Mouse (Mus musculus) G1E (cell line): Measurements from ENCODE around the gene Ccdc3. TPM values are rescaled to one million over a fixed set of nuclear protein-coding genes. Genes with fewer than 3 reads are reported as not detected.

ENCODE experiments used
- ATAC-seq: 2 replicates; pipeline ENCODE4 v1.8.0; 2016; ENCODE audit warnings: mild to moderate bottlenecking; ENCODE audit not compliant: insufficient number of reproducible peaks, poor library complexity, low FRiP score, severe bottlenecking; ENCODE audit errors: extremely low read depth
- DNase-seq: peaks from one replicate; pipeline ENCODE4 v3.0.0; 2012; ENCODE audit warnings: low spot score
- H3K27me3 ChIP-seq: 2 replicates; pipeline ENCODE4 v1.6.1; 2012; ENCODE audit warnings: mild to moderate bottlenecking, low read length, inconsistent platforms; ENCODE audit not compliant: insufficient read depth
- H3K36me3 ChIP-seq: replicated peaks from 2 replicates; pipeline ENCODE3; 2012; ENCODE audit warnings: mild to moderate bottlenecking, inconsistent platforms
- H3K4me1 ChIP-seq: 2 replicates; pipeline ENCODE4 v1.6.1; 2012; ENCODE audit warnings: low read depth, low read length, inconsistent platforms, mixed read lengths; ENCODE audit not compliant: insufficient read depth
- H3K4me3 ChIP-seq: 2 replicates; pipeline ENCODE4 v1.5.1; 2012; ENCODE audit warnings: low read depth, mild to moderate bottlenecking, inconsistent platforms, low read length, moderate library complexity, mixed read lengths
- H3K9me3 ChIP-seq: replicated peaks from 2 replicates; pipeline ENCODE4 v1.6.1; 2012; ENCODE audit warnings: inconsistent platforms
- CTCF ChIP-seq: IDR thresholded peaks from 2 replicates; pipeline ENCODE4 v1.5.1; 2012; ENCODE audit warnings: low read depth, low read length, inconsistent platforms, mixed read lengths
- GATA1 ChIP-seq: IDR thresholded peaks from 2 replicates; pipeline ENCODE4 v1.6.1; 2012; ENCODE audit warnings: borderline replicate concordance, low read length, inconsistent platforms, mixed read lengths
- GATA2 ChIP-seq: IDR thresholded peaks from 2 replicates; pipeline ENCODE4 v1.6.1; 2012; ENCODE audit warnings: low read depth, low read length, inconsistent platforms, borderline replicate concordance
- POLR2AphosphoS5 ChIP-seq: IDR thresholded peaks from 2 replicates; pipeline ENCODE4 v1.6.1; 2012; ENCODE audit warnings: low read depth, low read length, inconsistent platforms; ENCODE audit not compliant: insufficient replicate concordance
- TAL1 ChIP-seq: conservative IDR thresholded peaks from 2 replicates; pipeline ENCODE4 v1.6.1; 2012; ENCODE audit warnings: low read depth, low read length, inconsistent platforms, mixed read lengths
- polyA plus RNA-seq: library from polyadenylated mRNA; stranded (reverse); fragments of >175 nt; gene quantifications from 2 replicates; pipeline ENCODE4 v1.2.3, GENCODE M21; 2012
- total RNA-seq, 2 experiments: library from RNA; stranded (forward) in 1 of 2; stranded (reverse) in 1 of 2; fragments of 200-1000 nt in 1 of 2; fragments of >200 nt in 1 of 2; fragmentation: Nextera tagmentation in 1 of 2; gene quantifications; 2 replicates each; pipeline ENCODE4 v1.2.3; 2014 to 2017

Gene Ccdc3
- total and polyA plus RNA-seq, 3 experiments = not detected

DNA sequence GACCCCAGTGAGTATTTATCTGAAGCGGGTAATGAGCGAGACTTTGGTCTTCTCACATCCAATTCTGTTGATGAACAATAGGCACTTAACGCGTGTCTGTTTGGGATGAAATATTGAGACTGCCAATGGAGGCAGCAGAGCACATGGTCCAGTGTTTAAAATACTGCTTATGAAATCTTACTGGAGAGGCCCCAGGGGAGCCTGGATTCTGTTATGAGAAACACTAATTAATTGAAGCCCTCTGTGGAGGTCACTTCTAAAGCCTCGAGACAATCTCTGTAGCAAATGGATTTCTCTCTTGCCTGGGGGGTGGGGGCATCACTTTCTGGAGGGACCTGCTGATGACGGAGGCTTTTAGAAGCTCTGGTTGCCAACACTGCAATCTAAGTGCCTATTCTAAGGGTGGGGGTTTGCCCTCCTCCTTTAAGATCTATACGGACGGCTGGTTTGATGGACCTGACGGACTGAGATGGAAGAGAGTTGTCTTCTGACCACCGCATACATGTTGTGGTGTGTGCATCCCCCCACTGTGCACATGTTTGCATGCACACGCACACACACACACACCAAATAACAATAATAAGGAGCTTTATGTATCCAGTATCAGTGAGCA is 22.8 kb downstream of the Ccdc3 start:
- H3K4me1 ChIP-seq = no peaks in the 10 kb centered on the region
- H3K36me3 ChIP-seq = no peaks in the 10 kb centered on the region
- no peak for ATAC-seq
- no peak overlapping the region for H3K4me3 ChIP-seq
- peaks cover 12% of the 10 kb centered on the region for H3K27me3 ChIP-seq
- no peaks in the 10 kb centered on the region for H3K9me3 ChIP-seq
- TF ChIP-seq GATA1 (no peak), POLR2AphosphoS5 (no peak), TAL1 (no peak), CTCF (no peak), GATA2 (no peak)
- DNase-seq = no peak

- no peaks in the 10 kb centered on the region for H3K9me3 ChIP-seq
- no peak for TF ChIP-seq CTCF
- TF ChIP-seq GATA2 = no peak
- TF ChIP-seq POLR2AphosphoS5 = no peak
- no peak for TF ChIP-seq TAL1
- no peak for TF ChIP-seq GATA1
- peak; percentile 4 for DNase-seq
- ATAC-seq = no peak
- H3K27me3 ChIP-seq = peaks cover 15% of the 10 kb centered on the region
- H3K36me3 ChIP-seq = no peaks in the 10 kb centered on the region
- no peaks in the 10 kb centered on the region for H3K4me1 ChIP-seq
- no peak overlapping the region for H3K4me3 ChIP-seq
Observed at GRCm38 (mm10) chr2:5161002-5161745, 23.6 kb downstream of the Ccdc3 start.

GRCm38 (mm10) chr2:5161908-5162674 is 24.5 kb downstream of the Ccdc3 start:
- no peak for TF ChIP-seq CTCF
- TF ChIP-seq POLR2AphosphoS5 = no peak
- TF ChIP-seq GATA2 = no peak
- TF ChIP-seq TAL1 = no peak
- TF ChIP-seq GATA1 = no peak
- DNase-seq (no peak), ATAC-seq (no peak)
- Histone ChIP-seq H3K27me3 (peaks cover 13% of the 10 kb centered on the region), H3K4me3 (no peak overlapping the region), H3K36me3 (no peaks in the 10 kb centered on the region), H3K4me1 (no peaks in the 10 kb centered on the region), H3K9me3 (no peaks in the 10 kb centered on the region)

DNA sequence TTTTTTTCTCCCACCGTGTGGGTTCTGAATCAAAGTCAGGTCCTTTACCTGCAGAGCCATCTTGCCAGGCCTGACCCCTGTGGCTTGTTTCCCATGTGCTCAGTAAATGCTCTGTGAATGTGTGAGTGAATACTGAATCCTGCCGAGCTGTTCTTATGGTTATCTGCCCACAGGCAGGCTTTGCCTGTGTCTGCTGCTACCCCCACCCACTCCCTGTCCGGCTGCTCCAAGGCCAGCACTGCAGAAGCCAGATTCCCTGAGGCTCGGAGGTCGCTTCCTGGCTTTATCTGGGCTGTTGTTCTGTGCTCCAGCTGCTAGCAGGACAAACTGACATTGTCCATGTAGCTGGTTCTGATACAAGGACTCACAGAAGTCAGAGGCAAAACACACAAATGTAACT is 25.2 kb downstream of the Ccdc3 start:
- Histone ChIP-seq H3K27me3 (peaks cover 9% of the 10 kb centered on the region), H3K4me3 (no peak overlapping the region), H3K9me3 (no peaks in the 10 kb centered on the region), H3K36me3 (no peaks in the 10 kb centered on the region), H3K4me1 (no peaks in the 10 kb centered on the region)
- no peak for ATAC-seq
- DNase-seq = no peak
- no peak for TF ChIP-seq GATA1
- no peak for TF ChIP-seq CTCF
- TF ChIP-seq TAL1 = no peak
- no peak for TF ChIP-seq GATA2
- TF ChIP-seq POLR2AphosphoS5 = no peak

GRCm38 (mm10) chr2:5165941-5166361 is 28.4 kb downstream of the Ccdc3 start:
- peaks cover 9% of the 10 kb centered on the region for H3K27me3 ChIP-seq
- no peak overlapping the region for H3K4me3 ChIP-seq
- TF ChIP-seq POLR2AphosphoS5 = no peak
- TF ChIP-seq TAL1 = no peak
- no peak for TF ChIP-seq CTCF
- TF ChIP-seq GATA1 = no peak
- TF ChIP-seq GATA2 = no peak
- H3K9me3 ChIP-seq = no peaks in the 10 kb centered on the region
- DNase-seq (no peak), ATAC-seq (no peak)
- no peaks in the 10 kb centered on the region for H3K4me1 ChIP-seq
- no peaks in the 10 kb centered on the region for H3K36me3 ChIP-seq

DNA sequence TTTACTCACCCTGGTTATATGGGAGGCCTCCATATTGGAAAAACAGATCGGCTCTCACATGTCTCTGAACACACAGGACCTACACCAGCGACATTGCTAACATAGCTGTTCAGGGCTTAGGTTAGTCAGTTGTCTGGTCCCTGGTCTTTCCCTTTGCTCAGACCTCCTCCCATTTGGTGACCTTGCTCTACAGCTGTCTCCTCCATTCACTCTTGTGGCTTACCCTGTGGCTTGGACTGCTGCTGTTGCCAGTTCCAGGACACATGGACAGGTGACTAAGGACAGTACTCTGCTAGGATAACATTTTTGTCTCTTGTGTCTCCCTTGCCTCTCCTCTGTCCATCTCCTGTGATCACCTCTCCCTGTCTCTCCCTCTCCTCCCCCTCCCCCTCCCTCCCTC is 29.2 kb downstream of the Ccdc3 start:
- H3K4me3 ChIP-seq = no peak overlapping the region
- no peaks in the 10 kb centered on the region for H3K4me1 ChIP-seq
- H3K9me3 ChIP-seq = no peaks in the 10 kb centered on the region
- peaks cover 9% of the 10 kb centered on the region; the same call in 1 of the 2 replicates for H3K27me3 ChIP-seq
- DNase-seq = no peak
- H3K36me3 ChIP-seq = no peaks in the 10 kb centered on the region
- ATAC-seq = no peak
- TF ChIP-seq TAL1 = no peak
- TF ChIP-seq GATA1 = no peak
- TF ChIP-seq POLR2AphosphoS5 = no peak

GRCm38 (mm10) chr2:5170815-5171214 is 33.2 kb downstream of the Ccdc3 start:
- Histone ChIP-seq H3K4me3 (no peak overlapping the region), H3K4me1 (no peaks in the 10 kb centered on the region), H3K27me3 (0 out of 2 replicates have a peak, but pooled peaks cover under 1% of the 10 kb centered on the region), H3K36me3 (no peaks in the 10 kb centered on the region), H3K9me3 (no peaks in the 10 kb centered on the region)
- TF ChIP-seq GATA1 (no peak), GATA2 (no peak), POLR2AphosphoS5 (no peak), CTCF (no peak), TAL1 (no peak)
- ATAC-seq = no peak
- DNase-seq = no peak
